Mouse (Mus musculus) cerebellum, postnatal 36 days (tissue): ENCODE results near the gene Pum1.
A peak's percentile ranks its signal among the peaks of the same experiment; 100 is the strongest.

Experiments
- DNase-seq, 2 experiments: peaks; one replicate each; pipeline ENCODE4 v3.0.0; 2021 to 2022; ENCODE audit warnings: mixed read lengths in 2 of 2

The Pum1 gene

DNA sequence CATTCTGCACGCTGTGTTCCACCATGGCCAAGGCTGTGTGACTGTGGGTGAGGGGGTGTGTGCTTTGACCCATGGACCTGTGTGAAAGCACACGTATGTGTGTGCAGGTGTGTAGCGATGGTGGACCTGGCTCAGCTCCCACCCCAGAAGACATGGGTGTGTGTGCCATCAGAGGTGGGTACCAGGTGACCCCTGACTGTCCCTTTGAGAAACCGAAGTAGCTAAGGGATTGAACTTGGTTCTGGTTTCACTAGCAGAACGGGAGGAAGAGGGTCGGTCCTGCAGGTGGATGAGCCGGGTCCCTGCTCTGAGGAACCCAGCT is 130.0 kb downstream of the Pum1 start:
- no peak for DNase-seq

DNA sequence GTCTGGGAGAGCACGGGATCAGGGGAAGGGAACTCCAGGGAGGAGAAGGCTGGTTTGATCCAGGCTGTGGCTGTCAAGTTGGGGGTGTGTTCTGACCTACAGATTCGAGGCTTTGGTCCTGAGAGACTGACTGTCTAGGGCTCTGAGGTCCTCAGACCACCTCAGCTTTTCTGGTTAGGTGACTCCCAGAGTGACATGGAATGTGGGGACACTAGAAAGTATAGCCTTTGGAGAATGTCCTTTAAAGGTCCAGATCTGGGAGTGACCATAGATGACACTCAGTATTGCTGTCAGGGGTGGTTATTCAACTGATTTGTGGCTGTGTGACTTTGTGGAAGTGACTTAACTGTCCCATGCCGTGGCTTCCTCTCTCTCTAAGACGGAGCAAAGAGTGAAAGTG is 131.7 kb downstream of the Pum1 start:
- DNase-seq, result no peak

GRCm38 (mm10) chr4:130795970-130796369 is 132.8 kb downstream of the Pum1 start:
- DNase-seq, result no peak

- no peak for DNase-seq
Measured at GRCm38 (mm10) chr4:130797201-130798051, 134.3 kb downstream of the Pum1 start.

- no peak for DNase-seq
Measured at GRCm38 (mm10) chr4:130798416-130798815, 135.3 kb downstream of the Pum1 start.

DNA sequence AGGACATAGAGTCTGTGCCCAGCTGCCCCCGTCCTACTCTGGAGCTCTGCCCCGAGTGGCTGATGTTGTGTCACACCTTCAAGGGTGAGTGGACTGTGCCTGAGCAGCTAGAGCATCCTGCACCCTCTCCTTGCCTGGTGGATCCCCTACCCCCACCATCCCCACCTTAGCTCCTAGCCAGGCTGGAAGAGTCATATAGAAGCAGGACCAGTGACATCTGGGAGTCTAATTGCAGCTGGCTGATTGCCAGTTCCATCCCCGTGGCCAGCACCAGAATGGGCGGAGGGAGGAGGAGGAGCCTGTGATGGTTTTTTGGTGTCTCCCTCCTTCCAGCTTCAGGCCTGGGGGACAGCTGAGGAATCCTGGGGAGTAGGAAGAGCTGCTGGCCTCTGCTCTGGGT is 136.0 kb downstream of the Pum1 start:
- peak in 1 of 2 experiments; percentile 50 for DNase-seq

DNA sequence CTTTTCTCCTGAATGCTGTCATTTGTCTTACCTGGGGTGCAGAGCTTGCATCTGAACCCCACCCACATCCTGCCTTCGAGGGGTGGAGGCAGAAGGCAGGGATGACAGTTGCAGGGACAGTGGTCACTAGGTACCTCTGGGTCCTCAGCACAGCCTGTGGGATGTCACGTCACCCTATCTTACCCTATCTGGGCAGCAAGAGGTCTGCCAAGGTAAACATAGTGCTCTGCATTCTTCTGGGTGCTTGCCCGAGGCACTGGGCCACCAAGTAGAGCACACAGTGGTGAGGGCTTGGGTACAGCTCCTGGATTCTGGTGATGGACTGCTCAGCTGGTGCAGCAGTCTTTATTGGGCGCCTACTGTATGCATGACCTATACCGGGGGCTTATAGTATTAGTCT is 136.5 kb downstream of the Pum1 start:
- no peak for DNase-seq

- DNase-seq, result no peak
Measured at GRCm38 (mm10) chr4:130800147-130800546, 137.0 kb downstream of the Pum1 start.

- DNase-seq, result no peak
Measured at GRCm38 (mm10) chr4:130801198-130801597, 138.1 kb downstream of the Pum1 start.

DNA sequence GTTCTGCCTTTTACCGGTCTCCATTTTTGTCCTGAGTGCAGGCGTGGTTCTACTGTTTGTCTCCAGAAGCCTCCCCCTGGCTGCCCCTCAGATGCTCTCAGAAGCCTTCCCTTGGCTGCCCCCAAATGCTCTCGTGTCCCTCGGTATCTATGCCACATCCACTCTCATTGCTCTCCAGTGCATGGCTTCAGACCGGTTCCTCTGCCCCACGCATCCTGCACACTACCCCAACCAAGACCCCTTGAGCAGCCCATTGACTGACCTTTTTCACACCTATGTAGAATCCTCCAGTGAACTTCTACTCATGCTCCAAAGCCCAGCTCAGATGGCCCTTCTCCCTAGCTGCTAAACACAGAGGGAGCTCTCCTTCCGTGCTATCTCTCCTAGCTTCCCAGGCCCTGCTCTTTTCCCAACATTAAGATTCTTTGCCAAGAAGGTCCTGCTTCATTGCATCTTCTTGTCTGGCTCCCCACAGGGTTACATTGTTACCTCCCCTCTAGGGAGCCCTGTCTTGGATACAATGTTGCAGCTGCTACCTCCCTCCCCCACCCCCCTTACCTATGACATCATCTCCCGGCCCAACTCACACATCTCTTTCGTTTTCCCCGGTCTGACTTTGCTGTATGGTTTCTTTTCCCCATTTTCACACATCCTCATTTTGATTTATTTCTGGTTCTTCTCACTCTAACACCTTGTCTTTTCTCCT is 138.7 kb downstream of the Pum1 start:
- DNase-seq, result no peak

- no peak for DNase-seq
Measured at GRCm38 (mm10) chr4:130803591-130803990, 140.5 kb downstream of the Pum1 start.

DNA sequence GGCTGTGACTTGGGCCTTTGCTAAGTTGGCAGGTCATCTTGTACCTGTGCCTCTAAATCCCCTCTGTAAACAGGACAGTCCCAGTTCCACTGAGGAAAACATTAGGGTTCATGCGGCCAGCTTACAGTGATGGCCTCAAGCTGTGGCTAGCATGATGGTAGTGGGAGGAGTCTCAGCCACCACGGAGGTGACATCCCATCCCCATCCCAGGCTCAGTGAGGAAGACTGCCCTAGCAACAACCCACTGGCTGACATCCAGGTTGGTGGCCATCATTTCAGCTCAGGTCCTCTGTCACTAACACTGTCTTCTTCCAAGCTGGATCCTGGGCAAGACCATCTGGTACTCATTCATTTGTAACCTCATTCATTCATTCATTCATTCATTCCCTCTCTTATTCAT is 141.2 kb downstream of the Pum1 start:
- DNase-seq, result no peak

DNA sequence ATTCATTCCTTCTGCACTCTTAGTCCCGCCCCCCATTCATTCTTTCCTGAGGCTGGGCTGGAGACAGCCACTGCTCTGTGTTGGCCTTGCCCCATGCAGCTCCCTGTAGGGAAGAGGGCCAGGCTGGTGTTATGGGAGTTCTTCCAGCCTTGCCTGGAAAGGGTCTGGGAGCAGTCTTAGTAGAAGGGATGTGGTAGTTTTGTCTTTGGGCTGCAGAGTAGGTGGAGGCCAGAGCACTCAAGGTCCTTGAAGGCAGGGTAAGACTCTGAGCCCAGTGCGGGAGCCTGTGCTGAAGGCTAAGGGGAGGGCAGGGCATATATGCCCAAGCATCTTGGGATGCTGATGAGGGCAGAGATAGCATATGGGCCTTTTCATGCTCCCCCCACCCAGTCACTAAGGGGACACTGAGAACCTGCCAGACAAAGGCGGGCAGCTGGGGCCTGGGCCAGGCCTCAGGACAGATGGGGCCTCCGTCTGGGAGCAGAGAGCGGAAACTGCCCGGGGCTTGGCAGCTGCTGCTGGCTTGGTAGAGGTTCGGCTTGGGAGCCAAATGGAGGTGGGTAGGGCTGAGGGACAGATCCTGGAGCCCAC is 141.7 kb downstream of the Pum1 start:
- DNase-seq, result peak; percentile 84 to 91

- peak in 1 of 2 experiments; percentile 41 for DNase-seq
Measured at GRCm38 (mm10) chr4:130805746-130806145, 142.6 kb downstream of the Pum1 start.

- DNase-seq, result peak in 1 of 2 experiments; percentile 42
Measured at GRCm38 (mm10) chr4:130806746-130807145, 143.6 kb downstream of the Pum1 start.

DNA sequence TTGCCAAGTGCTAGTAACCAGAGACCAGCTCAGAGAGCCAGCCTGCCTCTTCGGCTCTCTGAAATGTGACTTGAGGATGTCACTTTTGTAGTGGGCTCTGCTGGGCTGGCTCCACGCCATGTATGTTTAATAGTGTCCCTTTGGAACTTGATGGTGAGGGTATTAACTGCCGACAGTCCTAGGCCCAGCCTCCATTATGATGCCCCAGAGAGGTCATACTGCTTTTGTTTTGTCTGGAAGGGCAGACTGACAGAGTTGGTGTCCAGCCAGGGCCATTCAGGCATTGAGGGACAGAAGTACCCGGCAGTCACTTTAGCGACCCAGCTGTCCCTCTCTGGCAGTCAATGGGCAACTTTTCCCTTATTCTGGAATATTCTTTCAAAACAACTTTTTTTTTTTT is 146.7 kb downstream of the Pum1 start:
- no peak for DNase-seq

DNA sequence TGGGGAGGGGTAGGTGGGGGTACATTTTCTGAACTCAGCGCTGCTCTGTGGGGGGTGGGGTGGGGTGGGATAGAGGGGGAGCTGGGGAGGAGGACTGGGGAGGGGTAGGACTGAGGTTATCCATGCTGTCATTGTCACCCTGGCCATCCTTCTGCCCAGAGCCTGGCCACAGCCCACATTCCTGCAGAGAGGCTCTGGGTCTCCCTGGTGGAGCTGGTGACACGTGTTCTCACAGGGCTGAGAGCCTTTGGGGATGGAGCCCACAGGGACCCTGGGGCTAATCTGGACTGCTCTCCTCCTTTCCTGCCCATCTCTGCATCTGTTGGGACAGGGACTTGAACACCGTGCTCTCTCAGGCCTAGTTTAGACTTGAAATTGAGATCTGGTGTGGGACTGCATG is 147.7 kb downstream of the Pum1 start:
- DNase-seq, result no peak

- DNase-seq, result no peak
Measured at GRCm38 (mm10) chr4:130811385-130811784, 148.3 kb downstream of the Pum1 start.

DNA sequence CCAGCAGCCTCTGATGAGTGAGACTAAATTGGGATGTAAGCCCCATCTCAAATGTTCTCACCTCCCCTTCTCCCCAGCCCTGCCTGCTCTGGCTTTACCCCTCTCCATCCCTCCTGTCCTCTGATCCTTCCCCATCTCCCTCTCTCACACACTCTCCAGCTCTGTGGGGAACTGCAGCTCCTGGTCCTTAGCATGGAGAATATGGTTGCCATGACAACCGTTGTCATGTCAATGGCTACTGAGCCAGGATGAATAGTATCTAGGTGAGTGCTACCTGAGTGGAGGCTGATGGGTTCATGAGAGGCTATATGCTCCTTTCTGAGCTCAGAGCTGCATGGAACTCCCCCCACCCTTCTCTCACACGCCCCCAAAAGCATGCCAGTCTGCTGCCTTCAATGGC is 150.8 kb downstream of the Pum1 start:
- DNase-seq, result no peak

GRCm38 (mm10) chr4:130814742-130815330 is 151.7 kb downstream of the Pum1 start:
- no peak for DNase-seq

DNA sequence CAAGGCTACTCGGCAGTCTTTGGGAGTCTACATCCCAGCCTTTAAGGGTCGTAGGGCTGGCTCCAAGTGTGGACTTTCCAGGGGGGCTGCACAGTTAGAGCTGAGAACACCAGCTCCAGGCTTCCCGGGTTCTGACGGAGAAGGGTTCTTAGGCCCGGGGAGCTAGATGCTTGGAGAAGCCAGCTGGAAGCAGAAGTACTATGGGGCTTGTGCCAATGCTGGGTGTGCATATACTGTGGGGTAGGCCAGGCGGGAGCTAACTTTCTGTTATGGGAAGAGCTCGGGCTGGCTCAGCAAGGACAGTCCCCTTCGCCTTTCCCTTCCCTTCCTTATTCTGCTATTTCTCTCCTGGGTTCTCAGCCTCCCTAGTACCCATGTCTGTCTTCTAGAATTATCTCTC is 152.7 kb downstream of the Pum1 start:
- no peak for DNase-seq

GRCm38 (mm10) chr4:130819806-130820205 is 156.7 kb downstream of the Pum1 start:
- DNase-seq, result no peak

- DNase-seq, result no peak
Measured at GRCm38 (mm10) chr4:130820594-130821255, 157.6 kb downstream of the Pum1 start.
